26 mouse cellular contexts compared by ENCODE assay signal in the genomic region with DNA sequence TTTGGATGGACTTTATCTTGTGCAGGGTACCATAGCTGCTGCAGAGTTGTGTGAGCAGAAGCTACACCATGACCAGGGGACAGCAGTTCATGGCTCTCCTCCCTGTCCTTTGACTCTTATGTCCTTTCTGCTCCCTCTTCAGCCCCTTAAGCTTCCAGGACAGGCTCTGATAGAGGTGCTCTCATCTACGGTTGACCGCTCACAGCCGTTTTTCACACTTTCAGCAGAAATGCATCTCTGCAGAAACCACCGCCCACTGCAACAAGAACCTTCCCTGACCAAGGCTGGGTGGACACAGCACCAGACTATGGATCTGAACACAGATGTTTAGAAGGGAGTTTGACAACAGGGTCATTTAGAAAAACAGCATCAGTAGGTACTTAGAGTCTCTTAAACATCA.
"Had no signal": no experiment of that assay in that cellular context is flagged by ENCODE, and none has a peak within 500 bp of the region (broad histone marks: within the 10 kb centered on the region; RNA-seq: fewer than 3 reads in every experiment).

No protein-coding gene starts in this region.

- H3K9ac ChIP-seq: heart, embryonic 12.5 days; heart, embryonic 13.5 days; heart, embryonic 15.5 days; hindbrain, embryonic 12.5 days; hindbrain, embryonic 13.5 days; hindbrain, embryonic 14.5 days; hindbrain, embryonic 15.5 days; intestine, embryonic 15.5 days had no signal

- DNase-seq: heart, postnatal 10 days; heart, postnatal 14 days; heart, postnatal 36 days; heart, postnatal 4 days; kidney, adult 11 months; kidney, postnatal 10 days; kidney, postnatal 14 days; kidney, postnatal 4 days; layer of hippocampus, adult 9-11 months; layer of hippocampus, postnatal 36 days had no signal

- H3K4me2 ChIP-seq: heart, embryonic 11.5 days; heart, embryonic 12.5 days; heart, embryonic 13.5 days; heart, embryonic 15.5 days; hindbrain, embryonic 12.5 days; hindbrain, embryonic 13.5 days; hindbrain, embryonic 14.5 days; hindbrain, embryonic 15.5 days; intestine, embryonic 15.5 days had no signal

- H3K4me3 ChIP-seq: heart, embryonic 10.5 days; heart, embryonic 12.5 days; heart, embryonic 13.5 days; heart, embryonic 15.5 days; hindbrain, embryonic 10.5 days; hindbrain, embryonic 12.5 days; hindbrain, embryonic 13.5 days; hindbrain, embryonic 15.5 days; intestine, embryonic 15.5 days; layer of hippocampus, adult 2 months; left cerebral cortex, adult 2 months had no signal

- H3K27me3 ChIP-seq: heart, embryonic 12.5 days; heart, embryonic 15.5 days; hindbrain, embryonic 13.5 days; hindbrain, embryonic 15.5 days; intestine, embryonic 15.5 days had no signal

- H3K36me3 ChIP-seq: heart, embryonic 10.5 days; heart, embryonic 12.5 days; heart, embryonic 13.5 days; heart, embryonic 15.5 days; hindbrain, embryonic 10.5 days; hindbrain, embryonic 12.5 days; hindbrain, embryonic 13.5 days; hindbrain, embryonic 15.5 days; intestine, embryonic 15.5 days had no signal

- H3K27ac ChIP-seq: heart, embryonic 10.5 days; heart, embryonic 13.5 days; heart, embryonic 15.5 days; hindbrain, embryonic 10.5 days; hindbrain, embryonic 12.5 days; hindbrain, embryonic 13.5 days; hindbrain, embryonic 14.5 days; hindbrain, embryonic 15.5 days; hindbrain, postnatal 0 days; intestine, embryonic 15.5 days; kidney, postnatal 0 days; layer of hippocampus, adult 2 months; left cerebral cortex, adult 2 months had no signal

- H3K9me3 ChIP-seq: heart, embryonic 10.5 days; heart, embryonic 12.5 days; heart, embryonic 13.5 days; heart, embryonic 15.5 days; hindbrain, embryonic 10.5 days; hindbrain, embryonic 12.5 days; hindbrain, embryonic 13.5 days; hindbrain, embryonic 15.5 days; intestine, embryonic 15.5 days had no signal

- H3K4me1 ChIP-seq: hindbrain, embryonic 12.5 days; hindbrain, embryonic 15.5 days had no signal

- ATAC-seq: intestine, embryonic 16.5 days had no signal
